Mouse (Mus musculus) fibroblast of lung, adult 2 months (primary cell): ENCODE results near the gene Atm.

Experiments used
- DNase-seq: peaks from one replicate; pipeline ENCODE4 v3.0.0-alpha.2; 2011; ENCODE audit warnings: low read depth

Gene Atm

DNA sequence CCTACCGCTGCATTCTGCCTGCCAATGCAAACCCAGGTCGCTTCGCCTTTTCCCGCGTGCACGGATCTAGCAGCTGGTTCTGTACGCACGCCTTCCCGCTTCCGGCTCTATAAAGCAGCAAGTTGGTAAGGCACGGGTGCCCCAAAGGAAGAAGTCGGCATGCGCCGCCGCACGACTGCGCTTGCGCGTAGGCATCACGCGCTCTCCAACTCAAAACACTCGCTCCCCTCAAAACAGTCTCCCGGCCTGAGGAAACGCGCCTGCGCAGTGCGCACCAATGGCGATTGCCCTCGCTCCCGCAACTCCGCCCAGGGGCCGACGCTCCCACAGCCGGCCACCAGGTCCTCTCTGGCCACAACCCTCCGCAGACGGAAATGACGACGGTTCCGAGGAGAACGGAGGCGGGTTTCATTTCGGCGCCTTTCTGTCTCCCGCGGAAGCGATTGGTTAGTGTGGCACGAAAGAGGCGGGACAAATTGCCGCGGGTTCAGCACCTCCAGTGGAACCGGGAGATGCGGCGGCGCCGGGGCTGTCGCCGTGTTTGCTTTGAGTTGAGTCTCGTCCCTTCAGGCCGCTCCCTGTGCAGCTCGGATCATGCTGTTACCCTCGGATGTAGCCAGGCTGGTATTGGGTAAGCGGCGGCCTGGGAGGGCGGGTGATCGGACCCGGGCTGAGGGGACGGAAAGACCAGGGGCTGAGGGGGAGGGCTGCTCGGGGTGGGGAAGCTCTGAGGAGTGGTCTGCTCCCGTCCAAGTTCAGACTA is at the start of gene Atm, which contains the start of gene Npat:
Gene Atm, minus strand, starts transcription at position 183 of the 763 bp plus-strand sequence.
Gene Npat, plus strand, starts transcription at position 490 of the 763 bp plus-strand sequence.
- DNase-seq = peak; percentile 100

DNA sequence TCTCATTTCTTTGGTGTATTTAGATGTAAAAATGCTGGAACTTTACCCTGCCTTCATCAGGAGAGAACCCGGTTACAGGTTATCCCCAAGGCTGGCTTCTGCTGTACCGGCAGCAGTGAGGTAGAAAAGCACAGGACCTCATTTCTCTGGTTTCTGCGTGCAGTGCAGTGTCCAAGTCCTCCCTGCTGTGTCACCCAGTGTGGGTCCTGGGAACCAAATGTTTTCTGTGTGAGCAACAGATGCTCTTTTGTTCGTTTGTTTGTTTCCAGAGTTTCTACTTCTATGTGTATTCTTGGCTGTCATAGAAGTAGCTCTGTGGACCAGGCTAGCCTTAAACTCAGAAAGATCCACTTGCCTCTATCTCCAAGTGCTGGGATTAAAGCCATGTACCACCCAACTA is 45.3 kb upstream of the Atm start:
- DNase-seq = no peak

- no peak for DNase-seq
Measured at GRCm38 (mm10) chr9:53575721-53576120, 39.2 kb upstream of the Atm start.

DNA sequence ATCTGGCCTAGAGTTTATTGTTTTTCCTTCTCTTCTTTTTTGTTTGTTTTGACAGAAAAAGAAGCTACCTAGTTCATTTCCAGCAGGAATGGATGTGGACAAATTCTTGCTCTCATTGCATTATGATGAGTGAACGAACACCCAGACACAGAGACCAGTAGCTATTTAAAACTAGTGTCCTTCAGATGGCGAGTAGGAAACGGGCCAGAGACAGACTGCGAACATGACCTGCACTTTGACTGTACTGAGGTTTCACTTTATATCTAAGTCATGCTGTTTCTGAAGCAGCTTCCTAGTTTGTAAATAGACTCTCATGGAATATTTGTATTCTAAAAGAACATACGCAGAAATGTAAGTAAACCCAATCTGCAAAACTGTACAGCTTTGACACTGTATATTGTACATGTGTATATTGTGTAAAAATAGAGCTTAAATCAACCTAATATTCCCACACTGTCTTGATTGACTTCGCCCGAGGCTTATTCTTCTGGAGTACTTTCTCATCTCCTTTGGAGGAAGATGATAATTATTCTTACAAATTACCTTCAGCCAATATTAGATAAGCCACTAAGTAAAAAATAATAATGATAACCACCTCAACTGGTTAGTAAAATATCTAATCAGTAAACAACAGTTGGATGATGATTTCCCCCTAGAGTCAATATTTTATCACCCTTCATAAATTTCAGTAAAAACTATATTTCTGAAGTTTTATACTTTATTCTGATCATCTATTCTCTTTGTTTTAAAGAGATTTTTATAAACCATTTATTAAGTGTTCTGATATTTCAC is 36.2 kb upstream of the Atm start:
- DNase-seq = no peak

DNA sequence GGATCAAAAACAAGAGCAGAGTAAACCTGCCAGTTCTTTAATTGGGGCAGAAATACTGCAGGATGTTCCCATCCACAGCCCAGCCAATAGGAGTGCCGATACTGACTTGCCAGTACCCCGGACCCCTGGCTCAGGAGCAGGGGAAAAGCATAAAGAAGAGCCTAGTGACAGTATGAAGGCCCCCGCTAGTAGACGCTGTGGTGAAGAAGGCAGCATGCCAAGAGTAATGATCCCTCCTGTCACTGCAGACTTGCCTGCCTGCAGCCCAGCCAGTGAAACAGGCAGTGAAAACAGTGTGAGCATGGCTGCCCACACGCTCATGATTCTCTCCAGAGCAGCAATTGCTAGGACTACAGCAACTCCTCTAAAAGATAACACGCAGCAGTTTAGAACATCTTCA is 34.1 kb upstream of the Atm start:
- DNase-seq = no peak

- no peak for DNase-seq
Measured at GRCm38 (mm10) chr9:53537336-53537965, 911 bp upstream of the Atm start.

DNA sequence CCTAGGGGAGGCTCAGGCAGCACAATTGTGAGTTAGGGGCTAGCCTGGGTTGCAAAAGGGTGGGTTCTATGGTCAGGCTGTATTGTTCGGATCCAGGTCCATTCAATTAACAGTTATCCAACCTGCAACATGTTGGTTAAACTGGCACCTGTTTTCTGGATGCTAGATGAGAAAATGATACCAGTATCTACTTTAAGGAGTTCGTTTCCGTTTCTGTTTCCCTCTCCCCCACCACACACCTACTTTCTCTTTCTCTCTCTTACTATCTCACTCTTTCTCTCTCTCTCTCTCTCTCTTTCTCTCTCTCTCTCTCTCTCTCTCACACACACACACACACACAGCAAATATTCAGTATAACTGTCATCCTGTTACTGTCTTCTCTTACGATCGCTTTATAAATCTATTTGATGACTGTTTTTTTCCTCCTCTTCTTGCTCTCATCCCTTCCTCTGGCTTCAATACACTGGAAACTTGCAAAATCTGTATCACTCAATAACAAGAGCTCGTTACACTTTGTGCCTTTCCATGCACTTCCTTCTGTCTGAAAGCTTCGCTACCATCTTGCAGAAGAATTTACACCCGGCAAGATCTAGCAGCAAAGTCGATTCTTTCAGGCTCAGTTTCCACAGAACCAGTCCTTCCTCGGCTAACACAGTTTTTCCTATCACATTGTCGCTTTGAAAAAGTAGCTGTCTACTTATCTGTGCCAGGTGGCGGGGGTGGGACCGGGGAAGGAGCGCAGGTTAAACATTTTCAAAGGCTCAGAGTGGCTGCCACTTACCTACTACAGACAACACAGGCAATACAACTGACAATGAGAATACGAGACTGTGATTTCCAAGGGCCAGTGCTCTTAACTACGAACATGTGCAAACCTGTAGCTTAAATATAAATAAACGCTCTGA is 872 bp downstream of the Atm start:
- DNase-seq = no peak

- DNase-seq = no peak
Measured at GRCm38 (mm10) chr9:53517373-53518009, 19.0 kb downstream of the Atm start.

GRCm38 (mm10) chr9:53514091-53514490 is 22.4 kb downstream of the Atm start:
- DNase-seq = no peak

DNA sequence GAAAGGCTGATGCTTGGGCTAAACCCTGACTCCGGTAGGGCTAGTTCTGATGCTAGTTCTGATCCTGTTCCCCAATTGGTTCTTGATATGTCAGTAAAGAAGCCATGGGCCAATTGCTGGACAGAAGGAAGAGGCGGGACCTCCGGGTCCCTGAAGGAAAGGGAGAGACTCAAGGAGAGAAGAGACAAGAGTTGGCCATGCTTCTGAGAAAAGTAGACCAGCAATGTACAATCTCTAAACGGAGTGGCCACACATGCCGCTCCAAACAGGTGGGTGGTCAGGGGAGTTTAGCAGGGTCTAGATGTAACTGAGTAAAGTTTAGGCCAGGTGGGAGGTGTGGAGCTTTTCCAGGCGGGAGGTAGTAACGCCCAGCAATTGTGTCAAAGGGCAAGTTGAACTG is 28.5 kb downstream of the Atm start:
- DNase-seq = peak; percentile 20

DNA sequence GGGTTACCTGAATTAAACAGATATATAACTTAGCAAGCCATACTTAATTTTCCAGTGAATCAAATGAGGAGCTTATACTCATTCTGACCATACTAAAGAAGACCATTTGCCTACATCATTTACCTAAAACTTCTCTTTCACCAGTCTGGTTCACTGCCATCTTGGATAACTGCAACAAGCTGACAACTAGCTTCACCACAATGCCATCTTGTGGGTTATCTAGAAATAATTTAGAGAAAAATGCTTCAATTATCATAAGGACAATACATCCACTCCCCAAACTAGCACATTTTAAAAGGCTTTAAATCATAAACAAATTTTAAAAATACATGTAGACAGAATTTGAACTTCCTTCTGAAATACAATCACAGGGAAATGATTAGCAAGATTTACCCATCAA is 50.7 kb downstream of the Atm start:
- no peak for DNase-seq

GRCm38 (mm10) chr9:53472806-53473518 is 63.6 kb downstream of the Atm start:
- no peak for DNase-seq

GRCm38 (mm10) chr9:53452038-53452437 is 84.5 kb downstream of the Atm start:
- DNase-seq = no peak

GRCm38 (mm10) chr9:53450609-53451008 is 85.9 kb downstream of the Atm start:
- DNase-seq = no peak

DNA sequence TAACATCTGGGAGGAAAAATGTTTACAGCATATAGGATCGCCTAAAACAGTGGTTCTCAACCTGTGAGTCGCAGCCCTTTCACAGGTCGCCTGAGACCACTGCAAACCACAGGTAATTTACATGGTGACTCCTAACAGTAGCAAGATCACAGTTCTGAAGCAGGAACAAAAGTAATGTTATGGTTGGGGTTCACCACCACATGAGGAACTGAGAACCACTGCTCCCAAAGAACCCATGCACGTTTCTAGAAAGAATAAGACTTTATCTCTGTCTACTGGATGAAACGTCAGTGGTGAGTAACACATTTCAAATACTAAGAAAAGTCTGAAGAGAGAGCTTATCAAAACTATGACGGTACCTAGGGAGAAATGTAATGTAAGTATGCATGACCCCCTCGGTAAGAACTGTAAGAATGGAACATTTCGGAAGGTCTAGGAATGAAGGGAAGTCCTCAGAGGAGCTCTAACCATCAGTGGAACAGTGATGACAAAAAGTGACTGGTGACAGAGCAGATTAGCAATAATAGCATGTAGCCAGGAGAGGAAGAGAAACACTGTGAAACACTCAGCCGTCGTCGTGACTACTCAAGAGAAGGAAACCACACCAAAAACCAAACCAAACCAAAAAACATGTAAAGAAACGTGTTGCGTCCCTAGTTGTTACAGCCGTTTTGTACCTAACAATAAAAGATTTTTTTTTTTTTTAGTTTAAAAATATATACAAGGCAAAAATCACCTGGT is 100.5 kb downstream of the Atm start:
- DNase-seq = no peak

- DNase-seq = no peak
Measured at GRCm38 (mm10) chr9:53427638-53428037, 108.9 kb downstream of the Atm start.

- no peak for DNase-seq
Measured at GRCm38 (mm10) chr9:53426726-53427125, 109.8 kb downstream of the Atm start.

DNA sequence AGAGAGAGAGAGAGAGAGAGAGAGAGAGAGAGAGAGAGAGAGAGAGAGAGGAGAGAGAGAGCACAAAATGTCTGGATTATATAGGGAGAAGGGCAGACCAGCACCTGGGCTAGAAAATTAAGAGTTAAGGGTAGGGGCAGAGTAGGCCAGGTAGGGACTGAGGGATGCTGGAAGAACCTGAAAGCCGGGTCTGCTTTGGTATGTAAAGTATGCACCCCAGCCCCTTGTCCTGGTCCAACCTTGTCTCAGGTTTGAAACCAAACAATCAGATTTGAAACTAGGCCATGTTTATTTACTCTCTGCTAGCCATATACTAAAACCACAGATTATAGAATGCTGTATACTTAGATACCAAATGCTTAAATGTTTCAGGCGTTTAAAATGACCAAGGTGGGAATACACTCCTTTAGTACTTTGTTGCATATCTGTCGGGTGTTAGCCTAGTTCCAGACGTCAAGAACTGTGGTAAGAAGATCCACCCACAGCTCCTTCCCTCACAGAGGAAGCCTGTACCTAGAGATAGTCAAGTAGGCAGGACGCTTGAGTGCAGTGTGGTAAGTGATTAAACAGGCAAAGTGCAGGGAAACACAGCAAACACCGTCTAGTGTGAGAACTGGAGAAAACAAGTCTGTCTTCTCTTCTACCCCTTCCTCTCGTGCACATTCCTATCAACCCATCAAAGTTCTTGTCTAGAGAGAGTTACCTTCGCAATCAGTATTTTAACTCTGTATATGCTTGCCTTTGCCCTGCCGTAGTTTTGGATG is 114.2 kb downstream of the Atm start:
- no peak for DNase-seq

DNA sequence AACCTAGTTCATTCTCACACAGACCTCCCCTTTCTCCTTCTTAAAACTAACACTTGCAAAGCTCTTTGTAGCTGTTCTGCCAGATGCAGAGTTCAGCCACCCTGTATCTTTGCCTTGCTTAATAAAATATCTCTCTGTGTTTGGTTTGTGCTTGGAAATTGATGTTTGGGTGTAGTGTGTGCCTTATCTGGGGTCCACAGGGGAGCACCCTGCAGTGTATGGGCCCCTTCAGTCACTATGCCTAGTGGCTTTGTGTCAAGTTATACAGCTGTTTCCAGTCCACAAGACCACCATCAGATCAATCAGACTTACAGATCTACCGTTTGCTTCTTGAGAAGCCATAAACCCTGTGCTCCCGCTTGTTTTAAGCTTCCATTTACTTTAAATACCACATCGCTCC is 127.1 kb downstream of the Atm start:
- DNase-seq = no peak
